Mouse (Mus musculus) heart, embryonic 13.5 days (tissue): ENCODE measurements around the gene Gm49342. TPM values are rescaled to one million over a fixed set of nuclear protein-coding genes. Genes with fewer than 3 reads are reported as not detected.
"Not testable (repeated sequence)": the region's sequence is repeated elsewhere in the genome, so short reads cannot be mapped to it uniquely, and the experiment has no call there.

Experiments
- ATAC-seq: fragments of 200-750 bp; cut with Nextera tagmentation; 2 replicates; pipeline ENCODE4 v1.8.0; 2017; ENCODE audit warnings: moderate TSS enrichment; ENCODE audit not compliant: insufficient number of reproducible peaks, low FRiP score, low TSS enrichment; ENCODE audit errors: extremely low read depth
- H3K27ac ChIP-seq: fragments of 300-500 bp; sonication (generic); replicated peaks from 2 replicates; pipeline ENCODE4 v1.5.1; 2015; ENCODE audit warnings: moderate library complexity, mild to moderate bottlenecking, inconsistent platforms
- H3K27me3 ChIP-seq: fragments of 300-500 bp; sonication (generic); replicated peaks from 2 replicates; pipeline ENCODE4 v1.6.1; 2015; ENCODE audit warnings: mild to moderate bottlenecking, inconsistent platforms
- H3K36me3 ChIP-seq: fragments of 300-500 bp; sonication (generic); 2 replicates; pipeline ENCODE4 v1.6.1; 2015; ENCODE audit warnings: mild to moderate bottlenecking, inconsistent platforms
- H3K4me1 ChIP-seq: fragments of 300-500 bp; sonication (generic); 2 replicates; pipeline ENCODE4 v1.6.1; 2015; ENCODE audit warnings: inconsistent platforms
- H3K4me2 ChIP-seq: fragments of 300-500 bp; sonication (generic); 2 replicates; pipeline ENCODE4 v1.6.1; 2015; ENCODE audit warnings: inconsistent platforms, mild to moderate bottlenecking, moderate library complexity
- H3K4me3 ChIP-seq: fragments of 300-500 bp; sonication (generic); 2 replicates; pipeline ENCODE4 v1.5.1; 2015; ENCODE audit warnings: moderate library complexity, mild to moderate bottlenecking, inconsistent platforms
- H3K9ac ChIP-seq: fragments of 300-500 bp; sonication (generic); 2 replicates; pipeline ENCODE4 v1.6.1; 2015; ENCODE audit warnings: inconsistent platforms, mild to moderate bottlenecking, moderate library complexity
- H3K9me3 ChIP-seq: fragments of 300-500 bp; sonication (generic); 2 replicates; pipeline ENCODE4 v1.6.1; 2016; ENCODE audit warnings: inconsistent platforms
- WGBS: fragments of 180-500 bp; shearing (Covaris S2); methylation state at CpG from one replicate; pipeline ENCODE4 v1.1.7; 2015; ENCODE audit warnings: mixed read lengths; 5-methylcytosine and 5-hydroxymethylcytosine counted together
- polyA plus RNA-seq: library from polyadenylated mRNA; unstranded; fragments of >200 nt; fragmentation: Nextera tagmentation; extraction: Ambion mirVana; gene quantifications from 2 replicates; pipeline ENCODE4 v1.2.1, GENCODE M21; 2015

Gm49342 gene
- not detected in 2 replicates for polyA plus RNA-seq

DNA sequence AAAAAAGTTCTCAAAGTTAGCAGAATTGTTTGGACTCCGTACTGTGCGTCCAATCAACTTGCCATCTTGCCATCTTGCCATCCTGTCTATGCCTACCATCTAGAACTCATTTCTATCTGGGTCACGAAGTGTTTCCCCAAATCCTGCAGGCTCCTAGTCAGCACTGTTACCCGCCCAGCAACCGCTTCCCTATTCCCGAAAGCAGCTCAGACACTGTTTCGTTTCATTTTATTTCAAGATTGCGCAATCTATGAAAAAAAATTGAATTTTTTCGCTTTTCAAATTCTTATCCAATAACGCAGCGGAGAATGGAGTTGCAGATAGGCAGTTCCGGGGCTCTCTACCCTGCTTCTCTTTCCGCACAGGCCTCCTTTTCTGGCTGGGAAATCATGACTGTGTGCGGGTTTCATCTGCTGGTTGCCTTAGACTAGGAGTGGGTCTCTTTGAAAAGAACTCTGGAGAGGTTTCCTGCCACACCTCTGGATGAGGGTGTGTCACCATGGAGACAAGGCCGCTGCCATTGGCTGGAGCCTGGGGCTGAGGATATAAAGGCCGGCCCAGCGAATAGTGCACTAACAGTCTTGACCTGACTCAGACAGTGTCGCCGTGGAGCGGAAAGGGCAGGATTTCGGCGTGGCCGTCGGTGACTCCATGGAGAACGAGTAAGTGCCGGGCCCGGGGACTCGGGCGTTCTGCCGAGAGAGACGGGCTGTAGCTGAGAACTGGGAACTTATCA lies at the start of gene Gm49342:
Gm49342 (plus strand) TSS at position 586 of the 736 bp plus-strand sequence.
- 15% methylated on average over 31 of the region's 31 CpGs for WGBS
- H3K9me3 ChIP-seq: no peaks in the 10 kb centered on the region
- peaks cover 12% of the 10 kb centered on the region for H3K4me1 ChIP-seq
- peak within 1 kb of the TSS; percentile 65 for H3K4me3 ChIP-seq
- peak; percentile 97 for ATAC-seq
- peak within 1 kb of the TSS; percentile 81 for H3K9ac ChIP-seq
- H3K27me3 ChIP-seq: no peaks in the 10 kb centered on the region
- H3K4me2 ChIP-seq: peak within 1 kb of the TSS; percentile 81
- peaks cover 6% of the 10 kb centered on the region for H3K36me3 ChIP-seq
- H3K27ac ChIP-seq: peak within 1 kb of the TSS; percentile 93

DNA sequence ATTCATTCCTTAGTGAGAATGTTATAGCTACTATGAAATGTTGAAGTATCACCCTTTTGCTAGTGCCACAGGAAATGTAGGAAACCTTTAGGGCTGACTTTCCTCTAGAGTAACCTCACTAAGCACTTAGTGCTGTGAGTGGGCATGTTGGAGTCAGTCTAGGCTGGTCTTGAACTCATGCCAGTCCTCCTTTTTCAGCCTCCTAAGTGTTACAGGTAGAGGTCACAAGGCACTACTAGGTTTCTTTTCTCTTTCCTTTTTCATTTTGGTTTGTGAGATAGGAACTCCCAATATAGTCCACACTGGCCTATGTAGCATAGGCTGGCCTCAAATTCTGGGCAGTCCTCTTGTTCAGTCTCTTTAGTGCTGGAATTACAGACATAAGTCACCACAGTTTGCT lies 48.9 kb upstream of the Gm49342 start:
- Histone ChIP-seq H3K4me2 (no peak overlapping the region), H3K4me1 (peaks cover 23% of the 10 kb centered on the region), H3K9me3 (no peaks in the 10 kb centered on the region), H3K4me3 (no peak overlapping the region), H3K9ac (no peak overlapping the region), H3K27ac (no peak overlapping the region), H3K36me3 (no peaks in the 10 kb centered on the region), H3K27me3 (peaks cover 30% of the 10 kb centered on the region)
- no peak for ATAC-seq

DNA sequence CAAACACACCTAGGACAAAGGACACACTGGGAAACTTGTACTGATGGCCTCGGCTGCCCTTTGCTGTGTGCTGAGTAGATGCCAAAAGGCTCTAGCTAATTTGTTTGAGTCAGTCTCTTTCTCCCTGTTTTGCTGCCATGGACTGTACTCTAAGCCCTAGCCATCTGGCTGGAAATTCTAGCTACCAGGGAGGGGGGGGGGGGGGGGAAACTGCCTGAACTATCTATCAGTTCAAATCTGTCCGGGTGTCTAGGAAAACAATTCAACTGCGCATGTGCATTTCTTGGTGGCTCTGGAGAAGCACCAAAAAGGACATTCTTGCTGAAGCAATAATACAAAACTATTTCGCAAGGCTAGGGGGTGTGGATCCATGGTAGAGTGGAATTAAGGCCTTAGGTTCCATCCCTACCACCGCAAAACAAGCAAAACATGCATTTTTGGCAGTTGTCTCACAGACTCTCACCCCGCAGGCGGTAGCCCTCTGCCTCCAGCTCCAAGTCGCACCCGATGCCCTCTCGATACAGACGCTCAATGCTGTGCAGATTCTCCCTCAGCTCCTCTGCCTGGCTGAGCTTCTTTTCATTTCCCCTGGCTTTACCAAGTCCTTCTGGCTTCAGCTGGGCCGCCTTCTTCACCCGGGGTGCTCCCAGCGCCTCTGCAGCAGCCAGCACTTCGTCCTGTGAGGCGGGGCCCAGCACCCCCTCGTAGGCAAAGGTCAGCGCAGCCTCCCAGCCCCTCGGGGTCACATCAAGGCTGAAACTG lies 48.2 kb upstream of the Gm49342 start:
- ATAC-seq: no peak
- WGBS: 15% methylated on average over 19 of the region's 19 CpGs

DNA sequence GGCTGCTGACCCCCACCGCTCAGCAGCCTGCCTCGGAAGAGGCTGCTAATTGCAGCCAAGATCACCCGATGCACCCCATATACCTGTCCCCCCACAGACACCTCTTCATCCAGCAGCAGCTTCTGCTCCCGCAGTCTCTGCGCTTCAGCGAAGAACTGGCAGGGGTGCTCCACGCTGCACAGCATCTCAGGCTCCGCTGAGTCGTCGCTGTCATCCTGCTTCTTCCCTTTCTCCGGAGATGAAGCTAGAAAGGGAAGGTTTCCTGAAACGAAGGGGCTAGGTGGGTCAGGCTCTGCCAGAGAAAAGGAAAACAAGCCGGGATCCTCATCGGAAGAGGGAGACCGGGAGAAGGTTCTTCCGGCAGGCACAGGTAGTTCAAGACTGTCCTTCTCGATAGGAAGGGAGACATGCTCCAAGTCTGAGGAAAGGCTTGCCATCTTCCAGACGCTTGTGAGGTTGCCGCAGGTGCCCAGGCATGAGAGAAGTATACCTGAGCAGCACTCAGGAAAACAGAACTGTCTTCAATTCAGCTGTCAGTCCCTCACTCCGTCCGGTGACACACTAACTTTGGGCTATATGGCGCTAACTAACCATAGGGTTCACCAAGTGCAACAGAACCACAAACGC lies 47.5 kb upstream of the Gm49342 start:
- H3K4me2 ChIP-seq: peak overlapping the region; percentile 92
- no peak for ATAC-seq
- H3K36me3 ChIP-seq: no peaks in the 10 kb centered on the region
- H3K9ac ChIP-seq: peak overlapping the region; percentile 79
- H3K4me1 ChIP-seq: peaks cover 23% of the 10 kb centered on the region
- H3K27me3 ChIP-seq: peaks cover 30% of the 10 kb centered on the region
- H3K4me3 ChIP-seq: peak overlapping the region; percentile 55
- no peaks in the 10 kb centered on the region for H3K9me3 ChIP-seq
- 12% methylated on average over 23 of the region's 23 CpGs for WGBS
- H3K27ac ChIP-seq: no peak overlapping the region

More for the DNA sequence above, 48.2 kb upstream of the Gm49342 start:
- Histone ChIP-seq H3K9ac (peak overlapping the region; percentile 79), H3K4me3 (peak overlapping the region; percentile 55), H3K36me3 (no peaks in the 10 kb centered on the region), H3K27ac (no peak overlapping the region), H3K27me3 (peaks cover 30% of the 10 kb centered on the region), H3K4me1 (peaks cover 23% of the 10 kb centered on the region), H3K4me2 (peak overlapping the region; percentile 92), H3K9me3 (no peaks in the 10 kb centered on the region)

DNA sequence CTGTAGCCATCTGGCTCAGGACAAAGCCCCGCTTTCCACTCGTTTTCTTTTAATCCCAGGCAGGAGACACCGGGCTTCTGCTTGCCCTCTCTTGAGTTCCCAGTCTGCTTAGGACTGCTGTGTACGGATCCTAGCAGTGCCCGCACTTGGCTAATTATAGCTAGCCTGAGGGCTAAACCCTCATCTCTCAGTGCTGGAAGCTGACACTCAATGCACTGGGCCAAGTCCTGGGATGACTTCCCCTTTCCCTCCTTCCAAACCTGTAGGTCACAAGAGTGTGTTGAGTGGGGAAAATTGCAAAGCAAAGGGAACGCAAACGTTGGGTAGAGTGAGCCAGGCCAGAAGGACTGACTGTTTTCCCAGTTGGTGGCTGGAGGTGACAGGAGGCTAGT lies 46.9 kb upstream of the Gm49342 start, which contains the start of gene Klhl33:
Klhl33 (minus strand) TSS at position 134 of the 392 bp plus-strand sequence.
- Histone ChIP-seq H3K27me3 (peaks cover 30% of the 10 kb centered on the region), H3K4me1 (peaks cover 23% of the 10 kb centered on the region), H3K4me3 (peak within 1 kb of the TSS; percentile 55), H3K9ac (peak within 1 kb of the TSS; percentile 79), H3K9me3 (no peaks in the 10 kb centered on the region), H3K36me3 (no peaks in the 10 kb centered on the region), H3K4me2 (peak within 1 kb of the TSS; percentile 92), H3K27ac (no peak within 1 kb of the TSS)
- 31% methylated on average over 7 of the region's 7 CpGs for WGBS
- ATAC-seq: no peak

DNA sequence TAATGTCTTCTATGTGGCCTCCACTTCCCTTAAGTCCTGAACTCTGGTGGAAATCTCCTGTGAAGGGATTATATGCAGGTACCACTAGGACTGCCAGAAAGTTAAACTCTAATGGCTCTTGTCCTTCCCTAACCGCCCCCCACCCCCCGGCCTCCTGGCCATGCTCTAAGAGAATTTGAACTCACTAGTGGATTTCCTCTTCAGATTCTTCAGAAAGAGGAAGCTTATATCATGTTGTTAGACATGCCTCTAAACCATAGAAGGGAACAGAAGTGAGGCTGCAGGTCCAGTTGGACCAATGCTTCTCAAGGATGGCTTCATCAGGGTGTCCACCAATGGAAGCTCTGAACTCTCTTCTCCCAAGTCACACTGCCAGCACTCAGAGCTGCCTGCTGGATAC lies 46.3 kb upstream of the Gm49342 start:
- H3K4me3 ChIP-seq, H3K9me3 ChIP-seq, H3K4me2 ChIP-seq, H3K36me3 ChIP-seq, H3K9ac ChIP-seq, ATAC-seq, H3K27ac ChIP-seq: not testable (repeated sequence)
- 88% methylated on average over 2 of the region's 2 CpGs for WGBS
- Histone ChIP-seq H3K4me1 (peaks cover 18% of the 10 kb centered on the region), H3K27me3 (peaks cover 30% of the 10 kb centered on the region)

DNA sequence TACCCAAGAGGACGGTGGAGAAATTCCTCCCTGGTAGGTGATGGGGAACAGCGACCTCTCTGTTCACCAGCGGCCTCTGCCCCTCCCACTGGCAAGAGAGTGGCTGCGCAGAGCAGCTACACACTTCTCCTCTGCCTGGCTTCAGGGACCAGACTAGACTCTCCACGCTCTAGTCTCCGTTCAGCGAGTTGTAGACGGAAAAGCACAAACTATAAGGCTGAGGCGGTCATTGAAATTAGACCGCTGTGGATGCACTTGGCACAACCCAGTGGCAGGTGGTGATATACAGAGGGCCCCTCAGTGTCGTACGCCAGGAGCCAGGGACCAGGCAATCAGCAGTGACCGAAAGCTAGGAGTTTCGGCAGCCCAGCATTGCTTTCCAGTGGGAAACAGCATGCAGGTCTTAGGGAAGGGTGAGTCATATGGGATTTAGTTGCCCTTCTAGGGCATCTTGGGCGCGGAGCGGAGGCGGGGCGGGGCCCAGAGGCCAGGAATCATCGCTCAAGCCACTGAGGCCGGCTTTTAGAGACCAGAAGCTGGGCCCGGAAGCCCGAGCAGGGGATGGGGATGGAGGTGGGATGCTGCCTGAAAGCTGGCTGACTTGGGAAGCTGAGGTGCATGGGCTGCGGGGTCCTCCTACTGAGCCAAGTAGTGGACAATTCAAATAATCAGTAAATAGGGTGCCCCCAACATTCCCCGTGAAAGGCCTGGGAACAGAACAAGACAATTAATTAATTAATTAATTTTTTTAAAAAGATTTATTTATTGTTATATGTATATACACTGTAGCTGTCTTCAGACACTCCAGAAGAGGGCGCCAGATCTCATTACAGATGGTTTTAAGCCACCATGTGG lies 40.1 kb upstream of the Gm49342 start:
- peak overlapping the region; percentile 52 for H3K4me3 ChIP-seq
- ATAC-seq: peak; percentile 54
- H3K4me2 ChIP-seq: peak overlapping the region; percentile 85
- no peaks in the 10 kb centered on the region for H3K36me3 ChIP-seq
- 3% methylated on average over 26 of the region's 26 CpGs for WGBS
- H3K27me3 ChIP-seq: no peaks in the 10 kb centered on the region
- H3K9me3 ChIP-seq: no peaks in the 10 kb centered on the region
- peaks cover 5% of the 10 kb centered on the region for H3K4me1 ChIP-seq
- H3K27ac ChIP-seq: no peak overlapping the region
- peak overlapping the region; percentile 74 for H3K9ac ChIP-seq

DNA sequence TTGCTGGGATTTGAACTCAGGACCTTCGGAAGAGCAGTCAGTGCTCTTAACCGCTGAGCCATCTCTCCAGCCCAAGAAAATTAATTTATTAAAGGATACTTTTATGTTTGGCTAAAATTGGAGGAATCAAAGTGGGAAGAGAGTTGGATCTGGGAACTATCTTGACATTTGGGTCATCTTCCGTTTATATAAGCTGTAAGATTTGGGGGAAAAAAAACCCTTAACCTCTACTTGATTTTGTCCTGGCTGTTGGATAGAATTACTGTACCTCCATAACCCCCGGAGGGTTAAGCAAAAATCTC lies 39.5 kb upstream of the Gm49342 start:
- Histone ChIP-seq H3K27me3 (no peaks in the 10 kb centered on the region), H3K4me2 (no peak overlapping the region), H3K4me1 (peaks cover 5% of the 10 kb centered on the region), H3K36me3 (no peaks in the 10 kb centered on the region), H3K9me3 (no peaks in the 10 kb centered on the region), H3K27ac (no peak overlapping the region), H3K9ac (no peak overlapping the region), H3K4me3 (no peak overlapping the region)
- no peak for ATAC-seq
- WGBS: 83% methylated on average over 4 of the region's 4 CpGs

DNA sequence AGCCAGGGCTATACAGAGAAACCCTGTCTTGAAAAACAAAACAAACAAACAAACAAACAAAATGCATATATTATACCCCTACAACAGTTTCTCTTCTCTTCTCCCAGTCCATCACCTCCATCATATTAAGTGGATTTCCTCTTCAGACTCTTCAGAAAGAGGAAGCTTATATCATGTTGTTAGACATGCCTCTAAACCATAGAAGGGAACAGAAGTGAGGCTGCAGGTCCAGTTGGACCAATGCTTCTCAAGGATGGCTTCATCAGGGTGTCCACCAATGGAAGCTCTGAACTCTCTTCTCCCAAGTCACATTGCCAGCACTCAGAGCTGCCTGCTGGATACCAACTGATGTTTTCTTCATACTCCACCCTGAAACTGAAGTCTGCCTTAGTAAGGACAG lies 39.0 kb upstream of the Gm49342 start:
- H3K4me1 ChIP-seq, H3K9ac ChIP-seq, H3K27me3 ChIP-seq, H3K27ac ChIP-seq, ATAC-seq, H3K4me3 ChIP-seq, H3K36me3 ChIP-seq, H3K4me2 ChIP-seq, H3K9me3 ChIP-seq: not testable (repeated sequence)

DNA sequence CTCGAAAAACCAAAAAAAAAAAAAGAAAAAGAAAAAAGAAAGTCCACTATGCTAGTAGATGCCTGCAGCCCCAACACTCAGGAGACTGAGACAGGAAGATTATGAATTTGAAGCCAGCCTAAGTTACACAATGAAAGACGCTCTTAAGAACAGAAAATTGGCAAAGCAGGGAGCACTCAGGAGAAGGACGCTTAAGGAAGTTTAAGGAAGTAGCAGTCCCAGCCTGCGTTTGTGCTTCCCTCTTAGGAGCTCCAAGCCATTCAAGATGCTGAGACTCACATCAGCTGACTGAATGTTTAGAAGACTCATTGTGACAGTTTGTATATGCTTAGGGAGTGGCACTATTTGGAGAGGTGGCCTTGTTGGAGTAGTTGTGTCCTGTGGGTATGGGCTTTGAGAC lies 36.2 kb upstream of the Gm49342 start:
- no peak for ATAC-seq
- WGBS: 63% methylated on average over 4 of the region's 4 CpGs
- no peaks in the 10 kb centered on the region for H3K27me3 ChIP-seq

DNA sequence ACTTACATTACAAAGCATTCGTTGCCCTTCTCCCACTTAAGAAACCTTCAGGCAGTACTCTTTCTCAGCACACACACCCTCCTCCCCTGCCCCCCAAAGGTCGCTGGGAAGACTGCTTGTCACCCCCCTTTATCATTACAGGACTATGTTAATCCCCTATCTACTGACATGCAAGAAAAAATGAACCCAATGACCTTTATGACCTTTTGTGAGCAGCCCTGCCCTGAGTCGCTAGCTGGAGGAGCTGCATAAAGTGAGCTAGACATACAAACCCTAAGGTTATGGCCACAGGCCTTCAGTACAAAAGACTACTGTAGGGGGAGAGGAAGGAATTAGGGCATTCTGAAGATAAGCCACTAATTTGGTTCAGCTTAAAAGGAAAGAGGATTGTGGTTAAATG lies 33.0 kb upstream of the Gm49342 start:
- Histone ChIP-seq H3K27ac (no peak overlapping the region), H3K9me3 (no peaks in the 10 kb centered on the region), H3K27me3 (no peaks in the 10 kb centered on the region), H3K4me3 (no peak overlapping the region), H3K36me3 (peaks cover 54% of the 10 kb centered on the region), H3K4me1 (no peaks in the 10 kb centered on the region), H3K4me2 (no peak overlapping the region), H3K9ac (no peak overlapping the region)
- no peak for ATAC-seq
- WGBS: 47% methylated on average over 3 of the region's 3 CpGs

More for the DNA sequence above, 36.2 kb upstream of the Gm49342 start:
- Histone ChIP-seq H3K4me1 (peaks cover 5% of the 10 kb centered on the region), H3K36me3 (peaks cover 24% of the 10 kb centered on the region), H3K4me2 (no peak overlapping the region), H3K4me3 (no peak overlapping the region), H3K9ac (no peak overlapping the region), H3K9me3 (no peaks in the 10 kb centered on the region), H3K27ac (no peak overlapping the region)
